Mouse (Mus musculus) thymus, adult 2 months (tissue): ENCODE data around the gene Nicn1.

ENCODE experiments used
- CTCF ChIP-seq: fragments of 200-500 bp; IDR thresholded peaks from 2 replicates; pipeline ENCODE4 v1.5.1; 2012; ENCODE audit warnings: mild to moderate bottlenecking, control low read depth, low read length, moderate library complexity, borderline replicate concordance; ENCODE audit not compliant: control insufficient read depth, poor library complexity, insufficient read depth; ENCODE audit errors: extremely low read depth
- POLR2A ChIP-seq: fragments of 200-500 bp; IDR thresholded peaks from 2 replicates; pipeline ENCODE4 v1.6.1; 2012; ENCODE audit warnings: mild to moderate bottlenecking, low read length, control low read depth, moderate library complexity; ENCODE audit not compliant: control insufficient read depth, poor library complexity, insufficient read depth; ENCODE audit errors: extremely low read depth

- TF ChIP-seq CTCF (no peak), POLR2A (no peak)
Measured at GRCm38 (mm10) chr9:108274476-108275330, 15.5 kb upstream of the Nicn1 start.
